Mouse (Mus musculus): Measurements from ENCODE around the gene Ccdc194. TPM values are rescaled to one million over a fixed set of nuclear protein-coding genes. Genes with fewer than 3 reads are reported as not detected.

The Ccdc194 gene
- polyA plus RNA-seq, 1 experiment from 2014 or later, result 0.27 TPM

DNA sequence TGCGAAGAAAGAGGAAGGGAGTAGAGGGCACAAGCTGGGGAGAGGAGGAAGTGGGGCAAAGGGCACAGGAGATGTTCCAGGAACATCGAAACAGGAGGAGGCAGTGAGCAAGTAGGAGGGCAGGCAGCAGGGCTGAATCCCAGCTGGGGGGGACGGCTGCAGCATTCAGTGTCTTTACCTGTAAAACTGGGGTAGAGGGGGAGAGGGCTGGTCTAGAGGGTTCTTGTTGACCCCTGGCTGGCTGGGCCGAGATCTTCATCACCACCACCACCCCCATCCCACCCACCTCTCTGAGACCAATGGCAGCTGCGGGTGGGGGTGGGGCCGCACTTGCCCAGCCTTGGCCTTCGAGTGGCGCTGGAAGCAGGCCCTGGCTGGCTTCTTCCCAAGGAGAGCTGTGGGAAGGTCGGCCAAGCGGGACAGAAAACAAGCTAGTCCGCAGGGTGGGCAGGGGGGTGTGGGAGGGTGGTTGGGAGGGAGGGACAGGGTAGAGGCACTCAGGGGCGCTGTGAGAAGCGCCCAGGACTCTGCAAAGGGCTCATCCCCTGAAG lies 43.0 kb upstream of the Ccdc194 start, which contains the start of gene Slc27a1:
TSS of gene Slc27a1 (plus strand) at position 496 of the 551 bp plus-strand sequence.
- 7% methylated on average over 13 of the region's 13 CpGs for WGBS
- H3K36me3 ChIP-seq (ENCODE audit: control insufficient read depth, insufficient read depth, low read length), result no peaks in the 10 kb centered on the region
- peak within 1 kb of the TSS; percentile 50; the same call in 1 of the 2 replicates for H3K9ac ChIP-seq (ENCODE audit: low read depth, low read length)
- H3K27me3 ChIP-seq (ENCODE audit: control insufficient read depth, insufficient read depth, low read length), result no peaks in the 10 kb centered on the region; the same call in 1 of the 2 replicates
- H3K27ac ChIP-seq (ENCODE audit: low read depth, low read length), result peak within 1 kb of the TSS; percentile 88
- ATAC-seq (ENCODE audit: low FRiP score, low TSS enrichment), result peak; percentile 16
- peak within 1 kb of the TSS; percentile 87 for H3K4me2 ChIP-seq (replicated peaks; ENCODE audit: low read depth, low read length)
- peak within 1 kb of the TSS; percentile 67 for H3K4me3 ChIP-seq (ENCODE audit: low read length)
- H3K9me3 ChIP-seq (ENCODE audit: control insufficient read depth, low read length), result peaks cover 8% of the 10 kb centered on the region
- H3K4me1 ChIP-seq (ENCODE audit: control insufficient read depth, insufficient read depth, low read length), result peaks cover 21% of the 10 kb centered on the region; the same call in 1 of the 2 replicates

DNA sequence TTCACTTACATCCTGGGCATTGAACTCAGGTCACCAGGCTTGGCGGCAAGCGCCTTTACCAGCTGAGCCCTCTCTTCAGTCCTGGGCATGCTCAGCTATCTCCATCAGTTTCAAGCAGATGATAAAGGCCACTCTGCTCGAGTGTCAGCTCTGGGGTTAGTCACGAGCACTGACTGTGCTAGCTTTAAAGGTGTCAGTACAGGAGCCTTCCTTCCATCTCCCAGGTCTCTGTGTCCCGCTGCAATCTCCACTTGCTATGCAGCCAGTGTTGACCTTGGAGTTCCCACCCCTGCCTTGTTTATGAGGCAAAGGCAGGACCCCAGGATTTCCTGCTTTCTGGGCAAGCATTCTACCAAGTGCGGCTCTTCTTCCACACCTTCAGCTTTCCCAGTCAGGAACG lies 42.1 kb upstream of the Ccdc194 start:
- ATAC-seq (ENCODE audit: low FRiP score, low TSS enrichment), result no peak
- H3K27ac ChIP-seq (ENCODE audit: low read depth, low read length), result no peak overlapping the region
- H3K27me3 ChIP-seq (ENCODE audit: control insufficient read depth, insufficient read depth, low read length), result peaks cover 9% of the 10 kb centered on the region
- H3K4me3 ChIP-seq (ENCODE audit: low read length), result no peak overlapping the region
- peaks cover 27% of the 10 kb centered on the region; the same call in 1 of the 2 replicates for H3K4me1 ChIP-seq (ENCODE audit: control insufficient read depth, insufficient read depth, low read length)
- no peak overlapping the region for H3K9ac ChIP-seq (ENCODE audit: low read depth, low read length)
- 76% methylated on average over 7 of the region's 7 CpGs for WGBS
- no peak overlapping the region for H3K4me2 ChIP-seq (replicated peaks; ENCODE audit: low read depth, low read length)
- peaks cover 8% of the 10 kb centered on the region for H3K9me3 ChIP-seq (ENCODE audit: control insufficient read depth, low read length)
- H3K36me3 ChIP-seq (ENCODE audit: control insufficient read depth, insufficient read depth, low read length), result no peaks in the 10 kb centered on the region

DNA sequence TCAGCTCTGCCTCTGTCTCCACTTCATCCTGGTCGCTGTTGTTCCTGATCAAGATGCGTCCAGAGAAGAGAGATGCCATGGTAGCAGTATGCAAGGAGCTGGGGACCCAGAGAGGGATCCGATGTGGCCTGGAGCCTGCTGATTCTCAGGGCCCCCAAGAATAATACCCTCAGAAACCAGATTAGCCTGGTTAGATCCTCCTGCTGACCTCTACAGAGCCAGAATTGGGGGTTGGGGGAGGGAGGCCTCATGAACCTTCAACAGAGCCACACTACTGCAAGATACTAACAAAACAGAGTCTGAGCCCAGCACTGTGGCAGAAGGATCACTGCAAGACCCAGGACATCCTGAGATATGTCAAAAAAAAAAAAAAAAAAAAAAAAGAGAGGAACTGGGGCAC lies 41.0 kb upstream of the Ccdc194 start, which contains the start of gene Nxnl1:
TSS of gene Nxnl1 (minus strand) at position 101 of the 400 bp plus-strand sequence.
- 52% methylated on average over 3 of the region's 3 CpGs for WGBS
- ATAC-seq (ENCODE audit: low FRiP score, low TSS enrichment), result no peak
- peaks cover 18% of the 10 kb centered on the region for H3K27me3 ChIP-seq (ENCODE audit: control insufficient read depth, insufficient read depth, low read length)

DNA sequence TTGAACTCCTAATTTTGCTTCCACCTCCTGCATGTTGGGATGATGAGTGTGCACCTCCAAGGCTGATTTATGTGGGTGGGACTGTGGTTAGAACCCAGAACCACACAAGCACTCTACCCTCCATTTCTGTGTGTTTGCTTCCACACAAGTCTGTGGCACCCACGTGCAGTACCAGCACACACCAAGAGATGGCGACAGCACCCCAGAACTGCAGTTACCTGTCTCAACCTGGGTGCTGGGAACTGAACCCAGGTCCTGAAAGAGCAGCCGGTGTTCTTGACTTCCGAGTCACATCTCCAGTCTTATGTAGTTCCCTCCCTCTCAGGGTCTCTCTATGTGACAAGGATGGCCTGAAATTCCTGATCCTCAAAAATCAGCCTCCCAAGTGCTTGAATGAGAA lies 38.5 kb upstream of the Ccdc194 start:
- H3K4me2 ChIP-seq (replicated peaks; ENCODE audit: low read depth, low read length), result no peak overlapping the region
- ATAC-seq (ENCODE audit: low FRiP score, low TSS enrichment), result no peak
- H3K36me3 ChIP-seq (ENCODE audit: control insufficient read depth, insufficient read depth, low read length), result no peaks in the 10 kb centered on the region
- no peak overlapping the region for H3K9ac ChIP-seq (ENCODE audit: low read depth, low read length)
- H3K27ac ChIP-seq (ENCODE audit: low read depth, low read length), result no peak overlapping the region
- peaks cover 42% of the 10 kb centered on the region for H3K27me3 ChIP-seq (ENCODE audit: control insufficient read depth, insufficient read depth, low read length)
- peaks cover 20% of the 10 kb centered on the region; the same call in 1 of the 2 replicates for H3K4me1 ChIP-seq (ENCODE audit: control insufficient read depth, insufficient read depth, low read length)
- WGBS, result 92% methylated on average over 4 of the region's 4 CpGs
- peaks cover 8% of the 10 kb centered on the region for H3K9me3 ChIP-seq (ENCODE audit: control insufficient read depth, low read length)
- no peak overlapping the region for H3K4me3 ChIP-seq (ENCODE audit: low read length)

More for the DNA sequence above, 41.0 kb upstream of the Ccdc194 start, which contains the start of gene Nxnl1:
- no peak within 1 kb of the TSS for H3K4me3 ChIP-seq (ENCODE audit: low read length)
- no peak within 1 kb of the TSS for H3K27ac ChIP-seq (ENCODE audit: low read depth, low read length)
- peaks cover 28% of the 10 kb centered on the region; the same call in 1 of the 2 replicates for H3K4me1 ChIP-seq (ENCODE audit: control insufficient read depth, insufficient read depth, low read length)
- no peaks in the 10 kb centered on the region for H3K36me3 ChIP-seq (ENCODE audit: control insufficient read depth, insufficient read depth, low read length)
- no peak within 1 kb of the TSS for H3K9ac ChIP-seq (ENCODE audit: low read depth, low read length)
- peaks cover 8% of the 10 kb centered on the region for H3K9me3 ChIP-seq (ENCODE audit: control insufficient read depth, low read length)
- no peak within 1 kb of the TSS for H3K4me2 ChIP-seq (replicated peaks; ENCODE audit: low read depth, low read length)

DNA sequence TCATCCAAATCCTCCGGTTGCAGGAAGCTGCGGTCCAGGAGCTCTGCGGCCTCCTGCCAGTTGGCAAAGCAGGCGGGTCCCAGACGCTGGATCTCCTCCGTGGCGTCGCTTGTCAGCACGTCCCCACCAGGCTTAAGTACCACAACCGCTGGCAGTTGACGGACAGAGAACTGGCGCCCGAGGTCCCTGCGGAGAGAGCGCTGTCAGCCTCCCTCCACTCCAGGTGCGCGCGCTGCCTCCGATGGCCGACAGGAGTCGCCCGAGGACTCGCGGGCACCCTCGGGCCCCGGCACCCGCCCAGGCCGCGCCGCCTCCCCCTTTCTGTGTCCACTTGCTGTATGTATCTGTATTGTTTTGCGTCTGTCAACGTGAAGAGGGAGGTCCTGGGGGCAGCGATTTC lies 37.2 kb upstream of the Ccdc194 start:
- peak overlapping the region; percentile 34; the same call in 1 of the 2 replicates for H3K9ac ChIP-seq (ENCODE audit: low read depth, low read length)
- H3K36me3 ChIP-seq (ENCODE audit: control insufficient read depth, insufficient read depth, low read length), result no peaks in the 10 kb centered on the region
- peaks cover 11% of the 10 kb centered on the region; the same call in 1 of the 2 replicates for H3K4me1 ChIP-seq (ENCODE audit: control insufficient read depth, insufficient read depth, low read length)
- H3K9me3 ChIP-seq (ENCODE audit: control insufficient read depth, low read length), result peaks cover 8% of the 10 kb centered on the region
- H3K27ac ChIP-seq (ENCODE audit: low read depth, low read length), result no peak overlapping the region
- WGBS, result 1% methylated on average over 33 of the region's 33 CpGs
- peak overlapping the region; percentile 20 for H3K4me3 ChIP-seq (ENCODE audit: low read length)
- no peak for ATAC-seq (ENCODE audit: low FRiP score, low TSS enrichment)
- peak overlapping the region; percentile 42 for H3K4me2 ChIP-seq (replicated peaks; ENCODE audit: low read depth, low read length)
- peaks cover 52% of the 10 kb centered on the region for H3K27me3 ChIP-seq (ENCODE audit: control insufficient read depth, insufficient read depth, low read length)

DNA sequence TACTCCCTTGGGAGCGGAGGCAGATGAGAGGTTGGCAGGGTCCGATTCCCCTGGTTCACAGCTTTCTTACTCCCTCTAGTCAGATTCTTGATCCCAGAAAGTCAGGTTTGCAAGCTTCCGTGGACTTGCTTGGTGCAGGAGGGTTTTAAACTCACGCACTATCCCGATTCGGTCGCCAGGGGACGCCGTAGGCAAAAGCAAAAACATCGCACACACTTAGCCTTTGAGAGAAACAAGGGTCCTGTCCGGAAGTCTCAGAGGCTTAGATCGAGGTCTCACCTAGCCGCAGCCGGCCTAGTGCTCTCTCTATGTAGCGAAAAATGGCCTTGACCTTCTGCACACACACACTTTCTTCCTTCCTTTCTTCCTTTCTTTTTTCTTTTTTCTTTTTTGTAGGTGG lies 35.9 kb upstream of the Ccdc194 start:
- H3K27me3 ChIP-seq (ENCODE audit: control insufficient read depth, insufficient read depth, low read length), result peaks cover 52% of the 10 kb centered on the region
- no peaks in the 10 kb centered on the region for H3K36me3 ChIP-seq (ENCODE audit: control insufficient read depth, insufficient read depth, low read length)
- 0 out of 2 replicates have a peak, but pooled peaks have one; percentile 7 for ATAC-seq (ENCODE audit: low FRiP score, low TSS enrichment)
- no peak overlapping the region for H3K27ac ChIP-seq (ENCODE audit: low read depth, low read length)
- 5% methylated on average over 15 of the region's 15 CpGs for WGBS
- H3K4me2 ChIP-seq (replicated peaks; ENCODE audit: low read depth, low read length), result no peak overlapping the region
- peaks cover 11% of the 10 kb centered on the region; the same call in 1 of the 2 replicates for H3K4me1 ChIP-seq (ENCODE audit: control insufficient read depth, insufficient read depth, low read length)
- H3K9me3 ChIP-seq (ENCODE audit: control insufficient read depth, low read length), result peaks cover 8% of the 10 kb centered on the region
- no peak overlapping the region for H3K4me3 ChIP-seq (ENCODE audit: low read length)
- H3K9ac ChIP-seq (ENCODE audit: low read depth, low read length), result no peak overlapping the region

DNA sequence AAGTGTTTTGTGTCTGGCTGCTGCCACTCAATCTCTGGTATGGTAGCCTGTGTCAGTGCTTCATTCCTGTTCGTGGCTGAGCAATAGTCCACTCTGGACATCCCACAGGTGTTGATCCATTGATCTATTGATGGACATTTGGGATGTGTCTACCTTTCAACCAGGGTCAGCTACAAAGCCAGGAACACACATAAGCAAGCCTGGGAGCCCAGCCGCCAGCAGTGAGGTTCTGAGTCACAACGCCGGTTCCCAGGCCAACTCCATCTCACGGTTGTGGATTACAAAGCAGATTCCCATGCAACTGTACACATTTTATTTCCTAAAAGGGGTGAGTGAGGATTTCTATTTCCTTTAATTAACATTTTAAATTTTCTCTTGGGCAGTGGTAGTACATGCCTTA lies 35.3 kb upstream of the Ccdc194 start:
- Histone ChIP-seq H3K27ac (ENCODE audit: low read depth, low read length) (no peak overlapping the region), H3K9me3 (ENCODE audit: control insufficient read depth, low read length) (peaks cover 8% of the 10 kb centered on the region), H3K9ac (ENCODE audit: low read depth, low read length) (no peak overlapping the region), H3K4me2 (replicated peaks; ENCODE audit: low read depth, low read length) (no peak overlapping the region), H3K36me3 (ENCODE audit: control insufficient read depth, insufficient read depth, low read length) (no peaks in the 10 kb centered on the region), H3K27me3 (ENCODE audit: control insufficient read depth, insufficient read depth, low read length) (peaks cover 52% of the 10 kb centered on the region), H3K4me3 (ENCODE audit: low read length) (no peak overlapping the region), H3K4me1 (ENCODE audit: control insufficient read depth, insufficient read depth, low read length) (peaks cover 11% of the 10 kb centered on the region; the same call in 1 of the 2 replicates)
- no peak for ATAC-seq (ENCODE audit: low FRiP score, low TSS enrichment)
- WGBS, result 83% methylated on average over 5 of the region's 5 CpGs

DNA sequence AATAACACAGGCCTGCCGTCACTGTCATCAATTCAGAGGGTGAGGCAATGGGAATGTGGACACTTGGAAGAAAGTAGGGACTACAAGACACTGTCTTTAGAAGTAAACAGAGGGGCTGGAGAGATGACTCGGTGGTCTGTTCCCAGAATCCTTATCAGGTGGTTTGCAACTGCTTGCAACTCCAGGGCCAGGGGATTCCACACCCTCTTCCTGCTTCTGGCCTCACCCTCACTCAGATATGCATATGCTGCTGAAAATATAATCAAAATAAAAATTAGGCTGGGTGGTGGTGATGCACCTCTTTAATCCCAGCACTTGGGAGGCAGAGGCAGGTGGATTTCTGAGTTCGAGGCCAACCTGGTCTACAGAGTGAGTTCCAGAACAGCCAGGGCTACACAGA lies 34.6 kb upstream of the Ccdc194 start:
- ATAC-seq (ENCODE audit: low FRiP score, low TSS enrichment), result no peak
- 70% methylated on average over 3 of the region's 3 CpGs for WGBS

DNA sequence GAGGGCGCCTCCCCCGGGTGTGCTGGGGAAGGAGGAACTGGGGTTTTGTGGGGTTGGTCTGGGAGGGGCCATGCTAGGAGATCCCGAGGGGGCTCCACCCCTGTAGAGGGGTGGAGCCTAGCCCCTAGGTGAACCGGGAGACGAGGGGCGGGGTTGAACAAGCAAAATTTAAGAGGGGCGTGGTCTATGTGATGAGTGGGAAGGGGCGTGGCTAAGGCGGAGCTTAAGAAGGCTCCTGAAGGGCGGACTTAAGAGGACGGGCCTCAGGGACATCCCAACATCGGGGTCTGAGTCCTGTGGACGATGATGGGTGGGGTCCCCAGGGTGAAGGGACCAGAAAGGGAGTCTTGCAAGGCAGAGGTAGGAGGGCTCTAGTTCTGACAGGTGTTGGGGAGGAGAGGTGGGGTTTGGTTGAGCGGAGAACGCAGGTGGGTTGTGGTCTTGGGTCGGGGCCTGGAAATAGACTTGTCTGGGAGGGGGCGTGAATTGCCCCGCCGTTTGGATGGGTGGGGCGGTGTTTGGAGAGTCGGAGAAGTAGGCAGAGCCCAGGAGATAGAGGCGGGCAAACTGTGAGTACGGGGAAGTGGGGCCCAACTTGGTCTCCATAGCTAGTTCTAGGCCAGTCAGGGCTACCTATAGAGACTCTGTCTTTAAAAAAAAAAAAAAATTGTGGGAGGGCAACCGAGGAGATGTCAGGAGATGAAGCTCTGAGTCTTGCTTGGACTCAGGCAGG lies 33.6 kb upstream of the Ccdc194 start:
- Histone ChIP-seq H3K27ac (ENCODE audit: low read depth, low read length) (no peak overlapping the region), H3K4me2 (replicated peaks; ENCODE audit: low read depth, low read length) (peak overlapping the region; percentile 76), H3K27me3 (ENCODE audit: control insufficient read depth, insufficient read depth, low read length) (peaks cover 52% of the 10 kb centered on the region), H3K36me3 (ENCODE audit: control insufficient read depth, insufficient read depth, low read length) (no peaks in the 10 kb centered on the region), H3K4me3 (ENCODE audit: low read length) (peak overlapping the region; percentile 51), H3K9me3 (ENCODE audit: control insufficient read depth, low read length) (peaks cover 2% of the 10 kb centered on the region; the same call in 1 of the 2 replicates), H3K4me1 (ENCODE audit: control insufficient read depth, insufficient read depth, low read length) (peaks cover 11% of the 10 kb centered on the region; the same call in 1 of the 2 replicates), H3K9ac (ENCODE audit: low read depth, low read length) (peak overlapping the region; percentile 54)
- WGBS, result 2% methylated on average over 24 of the region's 24 CpGs
- ATAC-seq (ENCODE audit: low FRiP score, low TSS enrichment), result peak; percentile 77

More for the DNA sequence above, 34.6 kb upstream of the Ccdc194 start:
- H3K36me3 ChIP-seq (ENCODE audit: control insufficient read depth, insufficient read depth, low read length), result no peaks in the 10 kb centered on the region
- H3K4me3 ChIP-seq (ENCODE audit: low read length), result no peak overlapping the region
- H3K9me3 ChIP-seq (ENCODE audit: control insufficient read depth, low read length), result peaks cover 8% of the 10 kb centered on the region
- H3K4me2 ChIP-seq (replicated peaks; ENCODE audit: low read depth, low read length), result no peak overlapping the region
- no peak overlapping the region for H3K9ac ChIP-seq (ENCODE audit: low read depth, low read length)
- H3K27me3 ChIP-seq (ENCODE audit: control insufficient read depth, insufficient read depth, low read length), result peaks cover 52% of the 10 kb centered on the region
- H3K27ac ChIP-seq (ENCODE audit: low read depth, low read length), result no peak overlapping the region
- H3K4me1 ChIP-seq (ENCODE audit: control insufficient read depth, insufficient read depth, low read length), result peaks cover 11% of the 10 kb centered on the region; the same call in 1 of the 2 replicates
